Mouse (Mus musculus): ENCODE results near the gene Top1.
A peak's percentile ranks its signal among the peaks of the same experiment; 100 is the strongest.
"Not testable (repeated sequence)": the region's sequence is repeated elsewhere in the genome, so short reads cannot be mapped to it uniquely, and the experiment has no call there.

Top1 gene

GRCm38 (mm10) chr2:160630872-160631597 is 14.7 kb upstream of the Top1 start:
- DNase-seq (ENCODE audit: low read depth, low spot score) = no peak

GRCm38 (mm10) chr2:160639911-160640717 is 5.6 kb upstream of the Top1 start:
- DNase-seq (ENCODE audit: low read depth, low spot score) = no peak

- no peak for DNase-seq (ENCODE audit: low read depth, low spot score)
Measured at GRCm38 (mm10) chr2:160641176-160641575, 4.5 kb upstream of the Top1 start.

- peak; percentile 2 for DNase-seq (ENCODE audit: low read depth, low spot score)
Measured at GRCm38 (mm10) chr2:160646144-160646844, 606 bp downstream of the Top1 start.

- peak; percentile 9 for DNase-seq (ENCODE audit: low read depth, low spot score)
Measured at GRCm38 (mm10) chr2:160646845-160647178, 1.1 kb downstream of the Top1 start.

- no peak for DNase-seq (ENCODE audit: low read depth, low spot score)
Measured at GRCm38 (mm10) chr2:160648097-160648496, 2.4 kb downstream of the Top1 start.

GRCm38 (mm10) chr2:160649072-160649471 is 3.4 kb downstream of the Top1 start:
- DNase-seq (ENCODE audit: low read depth, low spot score) = no peak

GRCm38 (mm10) chr2:160651165-160651564 is 5.5 kb downstream of the Top1 start:
- no peak for DNase-seq (ENCODE audit: low read depth, low spot score)

GRCm38 (mm10) chr2:160653218-160653617 is 7.5 kb downstream of the Top1 start:
- no peak for DNase-seq (ENCODE audit: low read depth, low spot score)

GRCm38 (mm10) chr2:160655561-160655960 is 9.9 kb downstream of the Top1 start:
- no peak for DNase-seq (ENCODE audit: low read depth, low spot score)

- DNase-seq (ENCODE audit: low read depth, low spot score) = no peak
Measured at GRCm38 (mm10) chr2:160656234-160656633, 10.5 kb downstream of the Top1 start.

- DNase-seq (ENCODE audit: low read depth, low spot score) = no peak
Measured at GRCm38 (mm10) chr2:160657801-160658442, 12.2 kb downstream of the Top1 start.

- DNase-seq (ENCODE audit: low read depth, low spot score) = no peak
Measured at GRCm38 (mm10) chr2:160658811-160659210, 13.1 kb downstream of the Top1 start.

GRCm38 (mm10) chr2:160664421-160664820 is 18.7 kb downstream of the Top1 start:
- no peak for DNase-seq (ENCODE audit: low read depth, low spot score)

GRCm38 (mm10) chr2:160664986-160665385 is 19.3 kb downstream of the Top1 start:
- DNase-seq (ENCODE audit: low read depth, low spot score) = not testable (repeated sequence)

- no peak for DNase-seq (ENCODE audit: low read depth, low spot score)
Measured at GRCm38 (mm10) chr2:160667259-160667658, 21.6 kb downstream of the Top1 start.

GRCm38 (mm10) chr2:160700271-160700670 is 54.6 kb downstream of the Top1 start:
- DNase-seq (ENCODE audit: low read depth, low spot score) = no peak

GRCm38 (mm10) chr2:160701603-160702002 is 55.9 kb downstream of the Top1 start:
- no peak for DNase-seq (ENCODE audit: low read depth, low spot score)

- DNase-seq (ENCODE audit: low read depth, low spot score) = no peak
Measured at GRCm38 (mm10) chr2:160702824-160703223, 57.1 kb downstream of the Top1 start.

GRCm38 (mm10) chr2:160707673-160708072 is 62.0 kb downstream of the Top1 start:
- no peak for DNase-seq (ENCODE audit: low read depth, low spot score)

GRCm38 (mm10) chr2:160715463-160716030 is 69.9 kb downstream of the Top1 start:
- no peak for DNase-seq (ENCODE audit: low read depth, low spot score)

GRCm38 (mm10) chr2:160717269-160717668 is 71.6 kb downstream of the Top1 start:
- DNase-seq (ENCODE audit: low read depth, low spot score) = no peak

All from retina, adult 2 months (tissue).